Comparison of ENCODE assay signal across 8 mouse cellular contexts in the genomic region with DNA sequence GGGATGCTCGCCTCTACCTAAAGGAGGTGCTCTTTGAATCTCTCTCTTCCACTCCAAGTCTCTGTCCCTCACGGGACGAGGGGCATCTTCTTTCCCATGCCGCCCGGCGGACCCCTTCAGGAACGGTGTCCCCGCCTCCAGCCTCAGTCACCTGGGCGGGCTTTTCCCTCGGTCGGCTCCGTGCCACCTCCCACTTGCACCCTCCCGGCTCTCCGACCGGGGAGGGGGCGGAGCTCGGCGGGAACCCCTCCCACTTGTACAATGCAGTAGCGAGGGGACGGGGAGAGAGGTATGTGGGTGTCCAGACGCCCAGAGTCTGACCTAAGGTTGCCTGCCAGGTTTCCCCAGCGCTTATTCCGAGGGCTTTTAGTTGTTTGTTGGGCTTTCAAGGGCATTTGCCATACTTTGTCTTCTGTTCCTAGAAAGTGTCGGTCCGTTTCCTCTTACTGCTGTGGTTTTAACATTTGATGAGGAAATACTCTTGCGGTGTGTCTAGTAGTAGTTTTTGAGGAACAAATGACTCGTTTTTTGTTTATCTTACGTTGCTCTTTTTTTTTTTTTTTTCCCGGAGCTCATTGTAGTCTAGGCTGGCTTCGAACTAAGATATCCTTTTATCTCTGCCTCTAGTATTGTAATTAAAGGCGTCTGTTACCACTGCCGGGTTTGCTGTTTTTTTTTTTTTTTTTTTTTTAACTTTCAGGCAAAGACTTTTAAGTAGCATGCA. TPM values are rescaled to one million over a fixed set of nuclear protein-coding genes. Genes with fewer than 3 reads are reported as not detected.
A peak's percentile ranks its signal among the peaks of the same experiment; 100 is the strongest.
DNase-seq lines count a peak whose midpoint lies in the region; ATAC-seq and TF ChIP-seq lines count a peak whose summit lies in the region.

No protein-coding gene starts in this region.

- peaks cover 1% of the 10 kb centered on the region; the same call in 1 of the 2 replicates for H3K36me3 ChIP-seq in heart, embryonic 13.5 days
- no peaks in the 10 kb centered on the region for H3K36me3 ChIP-seq in liver, embryonic 14.5 days (replicated peaks; ENCODE audit: control insufficient read depth, insufficient read depth, low read depth)
- no peaks in the 10 kb centered on the region for H3K36me3 ChIP-seq in neural tube, embryonic 11.5 days (ENCODE audit: control insufficient read depth, insufficient read depth, low read length)

- under 1% methylated on average over 32 of the region's 32 CpGs for WGBS in heart, embryonic 13.5 days
- under 1% methylated on average over 32 of the region's 32 CpGs for WGBS in liver, embryonic 14.5 days (ENCODE audit: insufficient replicate concordance)
- 3% methylated on average over 30 of the region's 32 CpGs for WGBS in neural tube, embryonic 11.5 days

- peak; percentile 92 for ATAC-seq in erythroid progenitor cell, adult 5-6 weeks (replicated peaks; ENCODE audit: low FRiP score, poor library complexity, severe bottlenecking)
- ATAC-seq in heart, embryonic 13.5 days (ENCODE audit: extremely low read depth, insufficient number of reproducible peaks, low FRiP score, low TSS enrichment): peak; percentile 82
- ATAC-seq in liver, embryonic 14.5 days (ENCODE audit: insufficient read depth): peak; percentile 81
- peak; percentile 81 for ATAC-seq in neural tube, embryonic 11.5 days (ENCODE audit: insufficient read depth, low FRiP score, low TSS enrichment)

- peaks cover 9% of the 10 kb centered on the region for H3K4me1 ChIP-seq in heart, embryonic 13.5 days
- peaks cover 5 to 10% of the 10 kb centered on the region in 2 experiments for H3K4me1 ChIP-seq in liver, embryonic 14.5 days (replicated peaks; ENCODE audit: control insufficient read depth in 2 of 2, insufficient read depth in 2 of 2, low read length in 1 of 2)
- no peaks in the 10 kb centered on the region for H3K4me1 ChIP-seq in neural tube, embryonic 11.5 days (ENCODE audit: control insufficient read depth, insufficient read depth, low read length)

- TF ChIP-seq EP300 in liver, embryonic 14.5 days (IDR thresholded peaks at IDR 0.05; ENCODE audit: low read depth): no peak

- H3K4me3 ChIP-seq in heart, embryonic 13.5 days: peak overlapping the region; percentile 99
- peak overlapping the region; percentile 87 to 97 for H3K4me3 ChIP-seq in liver, embryonic 14.5 days (ENCODE audit: insufficient read depth in 1 of 2, low read depth in 2 of 2, low read length in 2 of 2)
- peak overlapping the region; percentile 89 for H3K4me3 ChIP-seq in neural tube, embryonic 11.5 days (ENCODE audit: low read depth, low read length)

- peak; percentile 94 for DNase-seq in CD4-positive, CD25-positive, alpha-beta regulatory T cell, adult 2 months (ENCODE audit: low read depth, low spot score)
- DNase-seq in brain, embryonic 18.5 days (ENCODE audit: low read depth, low spot score): peak; percentile 30
- DNase-seq in kidney, postnatal 10 days: peak; percentile 95
- DNase-seq in liver, embryonic 14.5 days (ENCODE audit: low read depth in 3 of 3, low spot score in 3 of 3): peak; percentile 85 to 87 (median 85)
- peak; percentile 88 for DNase-seq in neural tube, embryonic 11.5 days (ENCODE audit: low spot score)
- DNase-seq in telencephalon, adult 2 months (ENCODE audit: low read depth, low spot score): peak; percentile 48

- TF ChIP-seq CTCF in liver, embryonic 14.5 days (IDR thresholded peaks at IDR 0.05; ENCODE audit: low read depth): 0 out of 2 replicates have a peak, but pooled peaks have one; percentile 8

- no peaks in the 10 kb centered on the region for H3K27me3 ChIP-seq in heart, embryonic 13.5 days (replicated peaks)
- H3K27me3 ChIP-seq in liver, embryonic 14.5 days (ENCODE audit: control insufficient read depth, insufficient read depth, low read length): no peaks in the 10 kb centered on the region
- H3K27me3 ChIP-seq in neural tube, embryonic 11.5 days (ENCODE audit: control insufficient read depth, insufficient read depth, low read length): no peaks in the 10 kb centered on the region

- H3K27ac ChIP-seq in heart, embryonic 13.5 days (replicated peaks): peak overlapping the region; percentile 96
- peak overlapping the region; percentile 88 for H3K27ac ChIP-seq in liver, embryonic 14.5 days
- peak overlapping the region; percentile 80 for H3K27ac ChIP-seq in neural tube, embryonic 11.5 days (ENCODE audit: low read depth, low read length)

- peak overlapping the region; percentile 74 for H3K4me2 ChIP-seq in heart, embryonic 13.5 days
- peak overlapping the region; percentile 75 for H3K4me2 ChIP-seq in liver, embryonic 14.5 days (ENCODE audit: low read depth)
- peak overlapping the region; percentile 73 for H3K4me2 ChIP-seq in neural tube, embryonic 11.5 days (ENCODE audit: low read depth)

- H3K9ac ChIP-seq in heart, embryonic 13.5 days: peak overlapping the region; percentile 98
- peak overlapping the region; percentile 97 for H3K9ac ChIP-seq in liver, embryonic 14.5 days (replicated peaks)
- H3K9ac ChIP-seq in neural tube, embryonic 11.5 days (ENCODE audit: low read length): peak overlapping the region; percentile 75

- H3K9me3 ChIP-seq in heart, embryonic 13.5 days: no peaks in the 10 kb centered on the region
- H3K9me3 ChIP-seq in liver, embryonic 14.5 days (ENCODE audit: control insufficient read depth, low read length): no peaks in the 10 kb centered on the region
- no peaks in the 10 kb centered on the region for H3K9me3 ChIP-seq in neural tube, embryonic 11.5 days (ENCODE audit: control insufficient read depth, low read length)

RNA-seq across cellular contexts. Expression of gene Dcaf1, which starts 0.9 kb away (rescaled TPM):
- total RNA-seq in erythroid progenitor cell, adult 5-6 weeks (2015; ENCODE audit: low replicate concordance): 53.7 and 117 TPM in 2 replicates
- 32.4 and 44.9 TPM in 2 replicates for total RNA-seq in erythroid progenitor cell, adult 5-6 weeks (2017; ENCODE audit: low replicate concordance)
- 12.8 and 15.6 TPM in 2 replicates for polyA plus RNA-seq in heart, embryonic 13.5 days (2015; fragmentation: Nextera tagmentation; extraction: Ambion mirVana)
- 11.9 and 13.4 TPM in 2 replicates for polyA plus RNA-seq in liver, embryonic 14.5 days (2012; rRNA removed)
- polyA plus RNA-seq in liver, embryonic 14.5 days (2014; fragmentation: Nextera tagmentation; extraction: Ambion mirVana): 10.5 and 13.6 TPM in 2 replicates
- polyA plus RNA-seq in neural tube, embryonic 11.5 days (2014; fragmentation: Nextera tagmentation; extraction: Ambion mirVana): 32.0 and 34.0 TPM in 2 replicates

RNA-seq across cellular contexts. Expression of gene Rad54l2, which starts 33.5 kb away (rescaled TPM):
- total RNA-seq in erythroid progenitor cell, adult 5-6 weeks (2015; ENCODE audit: low replicate concordance): 4.0 and 4.6 TPM in 2 replicates
- total RNA-seq in erythroid progenitor cell, adult 5-6 weeks (2017; ENCODE audit: low replicate concordance): 6.5 and 8.4 TPM in 2 replicates
- 4.1 and 4.2 TPM in 2 replicates for polyA plus RNA-seq in heart, embryonic 13.5 days (2015; fragmentation: Nextera tagmentation; extraction: Ambion mirVana)
- polyA plus RNA-seq in liver, embryonic 14.5 days (2012; rRNA removed): 2.4 and 3.7 TPM in 2 replicates
- polyA plus RNA-seq in liver, embryonic 14.5 days (2014; fragmentation: Nextera tagmentation; extraction: Ambion mirVana): 0.96 and 1.3 TPM in 2 replicates
- 6.1 and 7.4 TPM in 2 replicates for polyA plus RNA-seq in neural tube, embryonic 11.5 days (2014; fragmentation: Nextera tagmentation; extraction: Ambion mirVana)

Comparison
In these comparisons a context has a peak if more than half of its experiments do, and no peak if none do; other contexts are left out.
1. Peak in every context shown above with its lines: DNase-seq, ATAC-seq, H3K4me3 ChIP-seq and H3K27ac ChIP-seq.
2. DNase-seq: peak in every context shown above with its lines; median percentile 95 in kidney, postnatal 10 days; 94 in CD4-positive, CD25-positive, alpha-beta regulatory T cell, adult 2 months; 88 in neural tube, embryonic 11.5 days; 85 in liver, embryonic 14.5 days; 48 in telencephalon, adult 2 months; 30 in brain, embryonic 18.5 days.